Mouse (Mus musculus): ENCODE results near the gene 1700028J19Rik. TPM values are rescaled to one million over a fixed set of nuclear protein-coding genes. Genes with fewer than 3 reads are reported as not detected.
A peak's percentile ranks its signal among the peaks of the same experiment; 100 is the strongest.

The 1700028J19Rik gene
- 1 to 10 TPM in 1 of 2 experiments, under 1 TPM in 1; 0.70 to 1.2 TPM for total RNA-seq (2021)
- long read RNA-seq, experiment 1, result 0 reads
- long read RNA-seq, experiment 2, result 0 reads

- DNase-seq (ENCODE audit: low spot score in 2 of 2), result peak; percentile 93
Observed at GRCm38 (mm10) chr7:44246055-44246983, at the start of gene 1700028J19Rik, which contains the start of gene 2410002F23Rik. Gene 1700028J19Rik (minus strand): TSS chr7:44246695. Gene 2410002F23Rik (plus strand): TSS chr7:44246722.

- DNase-seq (ENCODE audit: low spot score in 2 of 2), result no peak
Observed at GRCm38 (mm10) chr7:44291418-44291817, 44.9 kb upstream of the 1700028J19Rik start.

- no peak for DNase-seq (ENCODE audit: low spot score in 2 of 2)
Observed at GRCm38 (mm10) chr7:44290986-44291385, 44.5 kb upstream of the 1700028J19Rik start.

GRCm38 (mm10) chr7:44287760-44288159, 41.3 kb upstream of the 1700028J19Rik start:
- DNase-seq (ENCODE audit: low spot score in 2 of 2), result no peak

GRCm38 (mm10) chr7:44281586-44281985, 35.1 kb upstream of the 1700028J19Rik start:
- DNase-seq (ENCODE audit: low spot score in 2 of 2), result no peak

GRCm38 (mm10) chr7:44280959-44281358, 34.5 kb upstream of the 1700028J19Rik start:
- no peak for DNase-seq (ENCODE audit: low spot score in 2 of 2)

- no peak for DNase-seq (ENCODE audit: low spot score in 2 of 2)
Observed at GRCm38 (mm10) chr7:44277250-44277622, 30.7 kb upstream of the 1700028J19Rik start.

GRCm38 (mm10) chr7:44276461-44277249, 30.2 kb upstream of the 1700028J19Rik start:
- no peak for DNase-seq (ENCODE audit: low spot score in 2 of 2)

- DNase-seq (ENCODE audit: low spot score in 2 of 2), result no peak
Observed at GRCm38 (mm10) chr7:44275546-44275945, 29.1 kb upstream of the 1700028J19Rik start.

- no peak for DNase-seq (ENCODE audit: low spot score in 2 of 2)
Observed at GRCm38 (mm10) chr7:44274096-44274495, 27.6 kb upstream of the 1700028J19Rik start.

- DNase-seq (ENCODE audit: low spot score in 2 of 2), result no peak
Observed at GRCm38 (mm10) chr7:44273446-44273845, 27.0 kb upstream of the 1700028J19Rik start.

- no peak for DNase-seq (ENCODE audit: low spot score in 2 of 2)
Observed at GRCm38 (mm10) chr7:44272546-44272945, 26.1 kb upstream of the 1700028J19Rik start.

- DNase-seq (ENCODE audit: low spot score in 2 of 2), result no peak
Observed at GRCm38 (mm10) chr7:44271309-44271708, 24.8 kb upstream of the 1700028J19Rik start.

GRCm38 (mm10) chr7:44269397-44269796, 22.9 kb upstream of the 1700028J19Rik start:
- DNase-seq (ENCODE audit: low spot score in 2 of 2), result no peak

GRCm38 (mm10) chr7:44268117-44268516, 21.6 kb upstream of the 1700028J19Rik start:
- no peak for DNase-seq (ENCODE audit: low spot score in 2 of 2)

- peak; percentile 93 to 95 for DNase-seq (ENCODE audit: low spot score in 2 of 2)
Observed at GRCm38 (mm10) chr7:44262791-44263643, 16.5 kb upstream of the 1700028J19Rik start.

- DNase-seq (ENCODE audit: low spot score in 2 of 2), result no peak
Observed at GRCm38 (mm10) chr7:44261147-44261546, 14.7 kb upstream of the 1700028J19Rik start, which contains the start of gene Gm15517. Gene Gm15517 (plus strand): TSS chr7:44261447.

- no peak for DNase-seq (ENCODE audit: low spot score in 2 of 2)
Observed at GRCm38 (mm10) chr7:44260410-44260809, 13.9 kb upstream of the 1700028J19Rik start.

GRCm38 (mm10) chr7:44257278-44257677, 10.8 kb upstream of the 1700028J19Rik start, which contains the start of gene Acp4:
Gene Acp4 (minus strand): TSS chr7:44257378.
- DNase-seq (ENCODE audit: low spot score in 2 of 2), result no peak

- no peak for DNase-seq (ENCODE audit: low spot score in 2 of 2)
Observed at GRCm38 (mm10) chr7:44254930-44255329, 8.4 kb upstream of the 1700028J19Rik start.

Data from adrenal gland, adult 18-20 months (tissue).